Mouse (Mus musculus): ENCODE results near the gene Tmem171.

DNA sequence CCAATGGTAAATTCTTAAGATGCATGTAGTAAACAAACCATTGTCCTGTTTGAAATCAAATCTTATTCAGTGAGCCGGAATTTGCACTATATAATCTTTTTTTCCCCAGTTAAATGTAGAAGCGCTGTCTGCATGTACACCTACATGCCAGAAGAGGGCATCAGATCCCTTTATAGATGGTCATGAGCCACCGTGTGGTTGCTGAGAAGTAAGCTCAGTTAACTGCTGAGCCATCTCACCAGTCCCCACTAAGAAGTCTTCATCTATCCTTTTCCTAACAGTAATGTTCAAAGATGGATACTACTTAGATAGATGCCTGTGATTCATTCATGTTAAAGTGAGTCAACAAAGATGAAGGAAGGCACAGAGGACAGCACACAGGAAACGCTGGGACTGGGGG is 31.9 kb upstream of the Tmem171 start:
- TF ChIP-seq POLR2A (IDR thresholded peaks at IDR 0.05; ENCODE audit: insufficient read depth, low read depth, low read length) (no peak), CTCF (IDR thresholded peaks at IDR 0.05; ENCODE audit: insufficient read depth, low read depth, low read length) (no peak)
